Mouse (Mus musculus): ENCODE data around the gene Fbxw21. TPM values are rescaled to one million over a fixed set of nuclear protein-coding genes. Genes with fewer than 3 reads are reported as not detected.

The Fbxw21 gene
- polyA plus RNA-seq, 1 experiment, result not detected

- Histone ChIP-seq H3K4me3 (ENCODE audit: low read depth, low read length) (no peak overlapping the region), H3K36me3 (ENCODE audit: control insufficient read depth, insufficient read depth, low read length) (no peaks in the 10 kb centered on the region), H3K4me1 (ENCODE audit: control insufficient read depth, insufficient read depth, insufficient read length, low read length) (peaks cover 21% of the 10 kb centered on the region), H3K27me3 (ENCODE audit: control insufficient read depth, insufficient read depth, low read length) (0 out of 2 replicates have a peak, but pooled peaks cover 6% of the 10 kb centered on the region), H3K27ac (ENCODE audit: insufficient read depth, low read depth, low read length) (no peak overlapping the region)
- TF ChIP-seq CTCF (IDR thresholded peaks at IDR 0.05; ENCODE audit: extremely low read depth, insufficient read length, insufficient replicate concordance, low read depth, low read length) (no peak), POLR2A (IDR thresholded peaks at IDR 0.05; ENCODE audit: low read depth, low read length) (no peak)
- WGBS, result 73% methylated on average over 5 of the region's 5 CpGs
These were observed 64.0 kb downstream of the Fbxw21 start for GRCm38 (mm10) chr9:109097831-109098230.

- Histone ChIP-seq H3K27ac (ENCODE audit: insufficient read depth, low read depth, low read length) (no peak overlapping the region), H3K4me1 (ENCODE audit: control insufficient read depth, insufficient read depth, insufficient read length, low read length) (peaks cover 24% of the 10 kb centered on the region), H3K36me3 (ENCODE audit: control insufficient read depth, insufficient read depth, low read length) (no peaks in the 10 kb centered on the region), H3K27me3 (ENCODE audit: control insufficient read depth, insufficient read depth, low read length) (0 out of 2 replicates have a peak, but pooled peaks cover 6% of the 10 kb centered on the region), H3K4me3 (ENCODE audit: low read depth, low read length) (no peak overlapping the region)
- 40% methylated on average over 6 of the region's 6 CpGs for WGBS
- TF ChIP-seq POLR2A (IDR thresholded peaks at IDR 0.05; ENCODE audit: low read depth, low read length) (no peak), CTCF (IDR thresholded peaks at IDR 0.05; ENCODE audit: extremely low read depth, insufficient read length, insufficient replicate concordance, low read depth, low read length) (no peak)
These were observed 64.5 kb downstream of the Fbxw21 start for GRCm38 (mm10) chr9:109097291-109097690.

- Histone ChIP-seq H3K4me3 (ENCODE audit: low read depth, low read length) (no peak overlapping the region), H3K27me3 (ENCODE audit: control insufficient read depth, insufficient read depth, low read length) (0 out of 2 replicates have a peak, but pooled peaks cover 6% of the 10 kb centered on the region), H3K27ac (ENCODE audit: insufficient read depth, low read depth, low read length) (no peak overlapping the region), H3K36me3 (ENCODE audit: control insufficient read depth, insufficient read depth, low read length) (peaks cover 3% of the 10 kb centered on the region; the same call in 1 of the 2 replicates), H3K4me1 (ENCODE audit: control insufficient read depth, insufficient read depth, insufficient read length, low read length) (peaks cover 24% of the 10 kb centered on the region)
- WGBS, result 60% methylated on average over 6 of the region's 6 CpGs
- no peak for TF ChIP-seq CTCF (IDR thresholded peaks at IDR 0.05; ENCODE audit: extremely low read depth, insufficient read length, insufficient replicate concordance, low read depth, low read length)
- no peak for TF ChIP-seq POLR2A (IDR thresholded peaks at IDR 0.05; ENCODE audit: low read depth, low read length)
These were observed 65.0 kb downstream of the Fbxw21 start for GRCm38 (mm10) chr9:109096856-109097255.

- WGBS, result 47% methylated on average over 9 of the region's 9 CpGs
- Histone ChIP-seq H3K4me3 (ENCODE audit: low read depth, low read length) (peak overlapping the region; percentile 82), H3K27ac (ENCODE audit: insufficient read depth, low read depth, low read length) (no peak overlapping the region), H3K36me3 (ENCODE audit: control insufficient read depth, insufficient read depth, low read length) (peaks cover 9% of the 10 kb centered on the region), H3K4me1 (ENCODE audit: control insufficient read depth, insufficient read depth, insufficient read length, low read length) (peaks cover 24% of the 10 kb centered on the region), H3K27me3 (ENCODE audit: control insufficient read depth, insufficient read depth, low read length) (0 out of 2 replicates have a peak, but pooled peaks cover 6% of the 10 kb centered on the region)
- TF ChIP-seq CTCF (IDR thresholded peaks at IDR 0.05; ENCODE audit: extremely low read depth, insufficient read length, insufficient replicate concordance, low read depth, low read length), result no peak
- TF ChIP-seq POLR2A (IDR thresholded peaks at IDR 0.05; ENCODE audit: low read depth, low read length), result no peak
These were observed 65.6 kb downstream of the Fbxw21 start for GRCm38 (mm10) chr9:109096251-109096661.

- under 1% methylated on average over 79 of the region's 102 CpGs for WGBS
- 0 out of 2 replicates have a peak, but pooled peaks cover 6% of the 10 kb centered on the region for H3K27me3 ChIP-seq (ENCODE audit: control insufficient read depth, insufficient read depth, low read length)
- peak within 1 kb of the TSS; percentile 82 for H3K4me3 ChIP-seq (ENCODE audit: low read depth, low read length)
- H3K36me3 ChIP-seq (ENCODE audit: control insufficient read depth, insufficient read depth, low read length), result peaks cover 13% of the 10 kb centered on the region
- peak within 1 kb of the TSS; percentile 21 for H3K27ac ChIP-seq (ENCODE audit: insufficient read depth, low read depth, low read length)
- TF ChIP-seq CTCF (IDR thresholded peaks at IDR 0.05; ENCODE audit: extremely low read depth, insufficient read length, insufficient replicate concordance, low read depth, low read length), result no peak
- TF ChIP-seq POLR2A (IDR thresholded peaks at IDR 0.05; ENCODE audit: low read depth, low read length), result no peak
- H3K4me1 ChIP-seq (ENCODE audit: control insufficient read depth, insufficient read depth, insufficient read length, low read length), result peaks cover 24% of the 10 kb centered on the region
These were observed 66.5 kb downstream of the Fbxw21 start, which contains the start of gene Plxnb1 for GRCm38 (mm10) chr9:109095137-109095982. TSS of gene Plxnb1 (plus strand) at chr9:109095389.

GRCm38 (mm10) chr9:109094553-109095136 is 67.2 kb downstream of the Fbxw21 start:
- H3K27ac ChIP-seq (ENCODE audit: insufficient read depth, low read depth, low read length), result no peak overlapping the region; the same call in 1 of the 2 replicates
- peaks cover 17% of the 10 kb centered on the region for H3K36me3 ChIP-seq (ENCODE audit: control insufficient read depth, insufficient read depth, low read length)
- no peak for TF ChIP-seq POLR2A (IDR thresholded peaks at IDR 0.05; ENCODE audit: low read depth, low read length)
- TF ChIP-seq CTCF (IDR thresholded peaks at IDR 0.05; ENCODE audit: extremely low read depth, insufficient read length, insufficient replicate concordance, low read depth, low read length), result no peak
- peaks cover 24% of the 10 kb centered on the region for H3K4me1 ChIP-seq (ENCODE audit: control insufficient read depth, insufficient read depth, insufficient read length, low read length)
- H3K4me3 ChIP-seq (ENCODE audit: low read depth, low read length), result peak overlapping the region; percentile 82
- 4% methylated on average over 21 of the region's 21 CpGs for WGBS
- 0 out of 2 replicates have a peak, but pooled peaks cover 6% of the 10 kb centered on the region for H3K27me3 ChIP-seq (ENCODE audit: control insufficient read depth, insufficient read depth, low read length)
